Mouse (Mus musculus) right cerebral cortex, postnatal 36 days (tissue): ENCODE data around the gene Cnot8.

ENCODE experiments used
- DNase-seq, 2 experiments: peaks; one replicate each; pipeline ENCODE4 v3.0.0; 2022; ENCODE audit warnings: low spot score in 2 of 2, mixed read lengths in 1 of 2

Gene Cnot8

GRCm38 (mm10) chr11:58165072-58165471 lies 61.1 kb downstream of the Cnot8 start:
- DNase-seq = no peak

GRCm38 (mm10) chr11:58167822-58168166 lies 63.8 kb downstream of the Cnot8 start:
- DNase-seq = no peak
